Mouse (Mus musculus): ENCODE measurements at regions not wholly inside any gene's neighbourhood (a gene's known extent, or its start where the extent isn't known, plus 50 kb on each side); places are given as distances from the start of the nearest gene placed in this dataset.

DNA sequence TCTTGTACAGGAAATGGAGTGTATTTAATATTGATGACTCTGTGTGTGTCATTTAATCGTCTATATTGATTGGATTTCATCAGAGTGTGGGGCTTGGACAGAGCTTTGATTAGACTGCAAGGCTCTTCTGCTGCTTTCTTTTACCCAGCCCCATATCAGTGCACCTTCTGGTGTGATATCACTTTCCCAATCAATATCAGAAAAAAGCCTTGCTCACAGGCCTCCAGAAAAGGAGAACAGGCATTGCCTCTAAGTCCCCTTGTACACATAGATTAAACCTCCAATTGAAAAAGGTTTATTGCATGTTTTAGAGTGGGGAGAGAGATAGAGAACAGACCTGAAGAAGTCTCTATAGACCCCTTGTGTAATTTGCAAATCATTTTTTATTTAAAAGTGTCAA lies 831.6 kb upstream of the Zeb2 start:
- TF ChIP-seq CTCF (IDR thresholded peaks at IDR 0.05; ENCODE audit: insufficient read depth, low read length) (no peak), POLR2A (IDR thresholded peaks at IDR 0.05; ENCODE audit: borderline replicate concordance, extremely low read depth, low read depth, low read length) (no peak)

Data from lung, adult 2 months (tissue).